Mouse (Mus musculus) neural tube, embryonic 13.5 days (tissue): ENCODE data around the gene Wdfy2. TPM values are rescaled to one million over a fixed set of nuclear protein-coding genes. Genes with fewer than 3 reads are reported as not detected.
A peak's percentile ranks its signal among the peaks of the same experiment; 100 is the strongest.

Source experiments
- ATAC-seq: fragments of 200-750 bp; cut with Nextera tagmentation; 2 replicates; pipeline ENCODE4 v1.8.0; 2017; ENCODE audit warnings: low read depth, mild to moderate bottlenecking, moderate TSS enrichment, moderate library complexity
- H3K27ac ChIP-seq: fragments of 300-500 bp; sonication (generic); replicated peaks from 2 replicates; pipeline ENCODE4 v1.5.1; 2015; ENCODE audit warnings: moderate library complexity, mild to moderate bottlenecking, inconsistent platforms
- H3K27me3 ChIP-seq: fragments of 300-500 bp; sonication (generic); 2 replicates; pipeline ENCODE4 v1.6.1; 2015; ENCODE audit warnings: mild to moderate bottlenecking, inconsistent platforms
- H3K36me3 ChIP-seq: fragments of 300-500 bp; sonication (generic); 2 replicates; pipeline ENCODE4 v1.6.1; 2015; ENCODE audit warnings: mild to moderate bottlenecking, inconsistent platforms
- H3K4me1 ChIP-seq: fragments of 300-500 bp; sonication (generic); replicated peaks from 2 replicates; pipeline ENCODE4 v1.6.1; 2015; ENCODE audit warnings: inconsistent platforms
- H3K4me2 ChIP-seq: fragments of 300-500 bp; sonication (generic); 2 replicates; pipeline ENCODE4 v1.6.1; 2015; ENCODE audit warnings: inconsistent platforms, mild to moderate bottlenecking, moderate library complexity
- H3K4me3 ChIP-seq: fragments of 300-500 bp; sonication (generic); 2 replicates; pipeline ENCODE4 v1.5.1; 2015; ENCODE audit warnings: mild to moderate bottlenecking, inconsistent platforms
- H3K9ac ChIP-seq: fragments of 300-500 bp; sonication (generic); 2 replicates; pipeline ENCODE4 v1.6.1; 2015; ENCODE audit warnings: moderate library complexity, mild to moderate bottlenecking, inconsistent platforms
- H3K9me3 ChIP-seq: fragments of 300-500 bp; sonication (generic); 2 replicates; pipeline ENCODE4 v1.6.1; 2016; ENCODE audit warnings: inconsistent platforms
- WGBS: fragments of 180-500 bp; shearing (Covaris S2); methylation state at CpG from one replicate; pipeline ENCODE4 v1.1.7; 2015; 5-methylcytosine and 5-hydroxymethylcytosine counted together
- polyA plus RNA-seq: library from polyadenylated mRNA; unstranded; fragments of >200 nt; fragmentation: Nextera tagmentation; extraction: Ambion mirVana; gene quantifications from 2 replicates; pipeline ENCODE4 v1.2.1, GENCODE M21; 2015

The Wdfy2 gene
- 8.4 and 8.7 TPM in 2 replicates for polyA plus RNA-seq

GRCm38 (mm10) chr14:62837641-62838252 is at the start of gene Wdfy2:
Gene Wdfy2 (plus strand): TSS chr14:62837678.
- H3K4me3 ChIP-seq: peak within 1 kb of the TSS; percentile 88

DNA sequence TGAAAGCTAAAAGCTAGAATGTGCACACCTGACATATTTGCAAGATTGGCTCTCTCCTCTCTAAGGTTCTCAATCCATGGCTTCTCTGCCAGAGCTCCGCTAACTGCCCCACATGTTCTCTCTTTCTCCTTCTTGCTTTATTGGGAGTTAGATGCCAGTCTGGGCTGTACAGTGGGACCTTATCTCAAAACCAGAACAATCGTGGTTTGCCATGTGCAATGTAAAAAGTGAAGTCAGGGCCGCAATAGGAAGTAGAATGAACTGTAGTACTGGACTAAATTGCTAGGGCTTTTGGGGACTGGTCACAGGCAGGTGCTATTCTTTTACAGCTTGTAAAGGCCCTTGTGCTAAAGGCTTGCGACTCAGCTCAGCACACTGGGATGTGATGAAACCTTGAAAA is 48.2 kb upstream of the Wdfy2 start:
- no peak overlapping the region for H3K27ac ChIP-seq
- 54% methylated on average over 4 of the region's 4 CpGs for WGBS
- no peaks in the 10 kb centered on the region for H3K4me1 ChIP-seq
- H3K4me2 ChIP-seq: no peak overlapping the region
- H3K36me3 ChIP-seq: no peaks in the 10 kb centered on the region
- H3K27me3 ChIP-seq: no peaks in the 10 kb centered on the region
- ATAC-seq: no peak
- H3K9ac ChIP-seq: no peak overlapping the region
- no peaks in the 10 kb centered on the region for H3K9me3 ChIP-seq
- no peak overlapping the region for H3K4me3 ChIP-seq

More at GRCm38 (mm10) chr14:62837641-62838252, at the start of gene Wdfy2:
- peak within 1 kb of the TSS; percentile 86 for H3K27ac ChIP-seq
- ATAC-seq: peak; percentile 62
- no peaks in the 10 kb centered on the region for H3K9me3 ChIP-seq
- under 1% methylated on average over 49 of the region's 49 CpGs for WGBS
- H3K27me3 ChIP-seq: no peaks in the 10 kb centered on the region
- H3K36me3 ChIP-seq: peaks cover 7% of the 10 kb centered on the region; the same call in 1 of the 2 replicates
- H3K4me2 ChIP-seq: peak within 1 kb of the TSS; percentile 69
- peak within 1 kb of the TSS; percentile 86 for H3K9ac ChIP-seq
- H3K4me1 ChIP-seq: peaks cover 37% of the 10 kb centered on the region

GRCm38 (mm10) chr14:62795719-62796118 is 41.8 kb upstream of the Wdfy2 start:
- Histone ChIP-seq H3K9me3 (no peaks in the 10 kb centered on the region), H3K4me3 (no peak overlapping the region), H3K4me1 (peaks cover 5% of the 10 kb centered on the region), H3K27me3 (no peaks in the 10 kb centered on the region), H3K9ac (no peak overlapping the region), H3K36me3 (no peaks in the 10 kb centered on the region), H3K27ac (no peak overlapping the region), H3K4me2 (no peak overlapping the region)
- 87% methylated on average over 7 of the region's 7 CpGs for WGBS
- ATAC-seq: no peak

DNA sequence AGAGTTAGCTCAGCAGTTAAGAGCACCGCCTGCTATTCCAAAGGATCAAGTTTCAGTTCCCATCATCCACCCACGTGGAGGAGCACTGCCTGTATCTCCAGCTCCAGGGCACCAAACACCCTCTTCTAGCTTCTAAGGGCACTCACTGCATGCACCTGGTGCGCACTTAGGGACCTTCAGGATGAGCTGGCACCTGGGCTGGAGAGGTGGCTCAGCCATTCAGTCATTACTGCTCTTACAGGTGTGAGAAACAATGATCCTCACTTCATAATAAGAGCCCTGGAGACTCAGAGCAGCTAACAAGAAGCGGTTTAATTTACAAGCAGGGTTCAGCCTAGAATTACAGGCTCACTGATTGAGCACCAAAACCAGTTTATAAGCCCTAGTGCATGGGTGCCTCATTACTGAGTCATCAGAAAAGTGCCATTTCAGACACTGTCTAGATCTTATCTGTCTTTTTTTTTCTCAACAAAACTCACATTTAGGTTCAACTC is 38.8 kb upstream of the Wdfy2 start:
- H3K36me3 ChIP-seq: no peaks in the 10 kb centered on the region
- no peak overlapping the region for H3K4me3 ChIP-seq
- peak overlapping the region; percentile 25; the same call in 1 of the 2 replicates for H3K4me2 ChIP-seq
- no peak overlapping the region for H3K27ac ChIP-seq
- H3K9ac ChIP-seq: no peak overlapping the region
- H3K9me3 ChIP-seq: no peaks in the 10 kb centered on the region
- H3K4me1 ChIP-seq: peaks cover 5% of the 10 kb centered on the region
- 1% methylated on average over 4 of the region's 4 CpGs for WGBS
- no peak for ATAC-seq
- H3K27me3 ChIP-seq: no peaks in the 10 kb centered on the region

DNA sequence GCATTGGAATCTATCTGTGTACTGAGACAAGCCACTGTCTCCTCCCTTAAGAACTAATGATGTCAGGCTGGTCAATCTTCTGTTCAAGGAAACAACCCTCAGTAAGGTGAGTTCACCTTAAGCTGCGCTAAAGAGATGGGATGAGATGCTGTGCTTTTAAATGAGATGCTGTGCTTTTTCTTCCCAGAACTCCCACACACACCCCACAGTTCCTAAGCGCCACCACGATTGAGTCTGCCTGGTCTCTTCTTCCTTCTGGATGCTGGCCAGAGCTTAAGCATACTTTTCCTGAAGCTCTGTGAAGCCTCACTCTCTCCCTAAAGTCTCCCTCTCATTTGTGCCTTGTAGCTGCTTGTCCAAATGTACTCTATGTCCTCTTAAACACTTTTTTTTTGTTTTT is 36.7 kb upstream of the Wdfy2 start:
- Histone ChIP-seq H3K27ac (no peak overlapping the region), H3K9ac (no peak overlapping the region), H3K9me3 (no peaks in the 10 kb centered on the region), H3K4me2 (no peak overlapping the region), H3K4me1 (peaks cover 5% of the 10 kb centered on the region), H3K4me3 (no peak overlapping the region), H3K36me3 (no peaks in the 10 kb centered on the region), H3K27me3 (no peaks in the 10 kb centered on the region)
- WGBS: 80% methylated on average over 3 of the region's 3 CpGs
- ATAC-seq: no peak

DNA sequence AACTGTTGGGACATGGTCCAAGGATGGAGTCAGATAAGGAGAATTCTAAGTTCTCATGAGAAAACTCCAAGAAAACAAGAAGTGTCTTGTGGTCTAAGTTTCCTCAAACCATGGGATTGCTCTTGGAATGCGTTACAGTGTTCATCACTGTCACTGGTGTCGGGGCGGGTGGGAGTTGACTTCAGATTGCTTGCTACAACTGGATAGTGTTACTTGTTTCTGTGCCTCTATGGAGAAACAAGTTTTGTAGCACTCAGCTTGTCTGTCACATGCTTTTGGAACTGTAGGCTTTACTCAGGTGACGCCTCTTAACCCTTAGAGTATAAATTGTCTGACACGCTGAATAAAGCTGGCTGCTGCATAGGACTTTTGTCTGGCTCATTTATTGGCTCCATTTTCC is 34.3 kb upstream of the Wdfy2 start:
- ATAC-seq: no peak
- no peaks in the 10 kb centered on the region for H3K27me3 ChIP-seq
- no peak overlapping the region for H3K4me3 ChIP-seq
- no peak overlapping the region for H3K4me2 ChIP-seq
- H3K36me3 ChIP-seq: no peaks in the 10 kb centered on the region
- WGBS: 46% methylated on average over 5 of the region's 5 CpGs
- no peaks in the 10 kb centered on the region for H3K9me3 ChIP-seq
- no peak overlapping the region for H3K27ac ChIP-seq
- H3K9ac ChIP-seq: no peak overlapping the region
- peaks cover 5% of the 10 kb centered on the region for H3K4me1 ChIP-seq

DNA sequence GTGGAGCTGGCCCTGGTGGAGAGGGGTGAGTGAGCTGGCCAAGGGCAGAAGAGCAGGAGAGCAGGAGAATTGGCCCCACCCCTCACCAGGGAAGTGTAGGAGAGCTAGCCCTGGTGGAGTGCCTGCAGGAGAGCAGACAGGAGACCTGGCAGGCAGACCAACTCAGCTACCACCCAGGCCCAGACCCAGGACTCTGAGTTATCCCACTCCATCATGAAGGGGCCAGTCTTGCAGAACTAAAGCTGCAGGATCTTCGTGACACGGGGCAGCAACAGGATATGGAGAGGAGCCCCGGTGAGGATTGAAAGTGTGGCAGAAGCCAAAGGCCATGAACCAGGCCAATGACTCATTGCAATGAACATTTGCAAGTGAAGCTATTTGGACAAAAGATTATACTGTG is 30.6 kb upstream of the Wdfy2 start:
- ATAC-seq: no peak

GRCm38 (mm10) chr14:62808661-62809523 is 28.6 kb upstream of the Wdfy2 start:
- no peaks in the 10 kb centered on the region for H3K36me3 ChIP-seq
- H3K27me3 ChIP-seq: no peaks in the 10 kb centered on the region
- WGBS: 68% methylated on average over 7 of the region's 7 CpGs
- ATAC-seq: no peak
- no peak overlapping the region for H3K4me2 ChIP-seq
- no peaks in the 10 kb centered on the region for H3K4me1 ChIP-seq
- no peaks in the 10 kb centered on the region for H3K9me3 ChIP-seq
- H3K27ac ChIP-seq: no peak overlapping the region
- H3K4me3 ChIP-seq: no peak overlapping the region
- H3K9ac ChIP-seq: no peak overlapping the region

More for the DNA sequence above, 30.6 kb upstream of the Wdfy2 start:
- Histone ChIP-seq H3K27ac (no peak overlapping the region), H3K9ac (no peak overlapping the region), H3K4me3 (no peak overlapping the region), H3K4me2 (no peak overlapping the region), H3K9me3 (no peaks in the 10 kb centered on the region), H3K27me3 (no peaks in the 10 kb centered on the region), H3K36me3 (no peaks in the 10 kb centered on the region), H3K4me1 (no peaks in the 10 kb centered on the region)
- 78% methylated on average over 3 of the region's 3 CpGs for WGBS

DNA sequence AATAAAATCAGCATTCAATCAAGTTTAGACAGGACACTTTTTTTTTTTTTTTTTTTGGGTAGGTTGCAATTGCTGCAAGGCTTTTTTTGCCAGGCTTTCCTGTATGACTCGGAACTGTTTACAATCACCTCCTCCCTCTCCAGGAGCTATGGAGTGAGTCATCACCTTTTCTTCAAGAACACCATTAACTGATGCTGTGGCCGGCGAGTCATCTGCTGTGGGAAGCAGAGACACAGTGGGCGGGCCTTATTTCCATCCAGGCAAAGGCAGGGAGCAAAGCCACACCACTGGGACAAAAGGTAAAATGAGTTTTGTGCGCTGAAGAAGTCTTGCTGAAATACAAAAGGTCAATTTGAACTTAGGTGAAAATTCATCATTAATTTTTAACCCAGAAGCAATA is 24.7 kb upstream of the Wdfy2 start:
- Histone ChIP-seq H3K9me3 (no peaks in the 10 kb centered on the region), H3K36me3 (no peaks in the 10 kb centered on the region), H3K4me2 (no peak overlapping the region), H3K4me1 (no peaks in the 10 kb centered on the region), H3K27me3 (no peaks in the 10 kb centered on the region), H3K4me3 (no peak overlapping the region), H3K9ac (no peak overlapping the region), H3K27ac (no peak overlapping the region)
- WGBS: 54% methylated on average over 5 of the region's 5 CpGs
- ATAC-seq: no peak

DNA sequence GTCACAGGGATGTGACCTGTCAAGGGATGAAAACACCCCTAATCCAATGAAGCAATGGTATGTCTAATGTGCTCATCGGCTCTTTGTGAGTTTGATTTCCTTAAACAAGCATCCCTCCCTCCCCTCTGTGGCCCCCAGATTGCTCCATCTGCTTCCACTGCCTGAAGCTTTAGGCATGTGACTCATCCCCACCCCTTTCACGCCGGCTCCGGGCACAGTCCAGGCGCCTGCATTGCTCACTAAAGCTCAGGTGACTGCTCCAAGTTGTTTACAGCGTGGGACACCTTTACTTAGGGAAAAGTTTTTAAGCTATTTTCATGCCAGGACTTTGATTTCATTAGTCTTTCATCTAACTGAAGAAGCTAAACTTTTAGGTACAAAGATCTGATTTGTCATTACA is 22.9 kb upstream of the Wdfy2 start:
- H3K4me3 ChIP-seq: no peak overlapping the region
- H3K4me1 ChIP-seq: no peaks in the 10 kb centered on the region
- H3K9ac ChIP-seq: no peak overlapping the region
- no peaks in the 10 kb centered on the region for H3K36me3 ChIP-seq
- no peak overlapping the region for H3K27ac ChIP-seq
- no peak for ATAC-seq
- no peaks in the 10 kb centered on the region for H3K27me3 ChIP-seq
- WGBS: 73% methylated on average over 6 of the region's 6 CpGs
- no peak overlapping the region for H3K4me2 ChIP-seq
- no peaks in the 10 kb centered on the region for H3K9me3 ChIP-seq

GRCm38 (mm10) chr14:62816827-62817226 is 20.7 kb upstream of the Wdfy2 start:
- no peaks in the 10 kb centered on the region for H3K4me1 ChIP-seq
- no peak overlapping the region for H3K27ac ChIP-seq
- no peak for ATAC-seq
- 88% methylated on average over 4 of the region's 4 CpGs for WGBS
- H3K27me3 ChIP-seq: no peaks in the 10 kb centered on the region
- H3K4me3 ChIP-seq: no peak overlapping the region
- H3K9ac ChIP-seq: no peak overlapping the region
- no peaks in the 10 kb centered on the region for H3K36me3 ChIP-seq
- H3K4me2 ChIP-seq: no peak overlapping the region
- no peaks in the 10 kb centered on the region for H3K9me3 ChIP-seq

DNA sequence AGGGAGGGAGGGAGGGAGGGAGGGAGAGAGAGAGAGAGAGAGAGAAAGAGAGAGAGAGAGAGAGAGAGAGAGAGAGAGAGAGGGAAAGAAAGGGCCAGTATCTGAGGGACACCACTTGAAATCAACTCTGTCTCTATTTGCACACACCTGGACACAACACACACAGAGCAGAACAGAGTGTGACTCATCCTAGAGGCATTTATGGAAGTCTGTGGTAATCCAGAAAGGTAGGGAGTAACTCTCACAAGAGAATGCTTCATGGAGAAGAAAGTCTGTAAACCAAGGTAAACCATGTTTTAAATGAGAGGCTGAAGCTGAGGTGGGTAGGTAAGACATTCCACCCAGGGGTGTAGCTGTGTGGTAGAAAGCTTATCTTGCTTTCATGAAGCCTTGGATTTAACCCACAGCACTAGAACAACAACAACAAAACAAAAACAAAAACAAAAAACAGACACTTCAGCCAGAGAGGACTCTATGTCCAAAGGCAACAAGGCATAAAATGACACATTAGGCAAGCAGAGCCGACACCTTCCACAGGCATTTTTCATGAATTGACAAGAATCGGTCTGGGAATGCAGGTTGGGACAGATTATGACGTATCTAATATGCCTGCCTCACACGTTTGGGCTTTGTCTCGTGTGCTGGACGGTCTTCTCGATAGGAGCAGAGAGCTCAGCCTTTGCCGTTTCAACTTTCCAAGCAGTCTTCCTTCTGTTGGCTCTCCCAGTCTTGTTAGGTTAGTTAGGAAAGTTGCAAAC is 11.7 kb upstream of the Wdfy2 start:
- Histone ChIP-seq H3K9ac (no peak overlapping the region), H3K9me3 (no peaks in the 10 kb centered on the region), H3K4me2 (no peak overlapping the region), H3K27me3 (no peaks in the 10 kb centered on the region), H3K36me3 (no peaks in the 10 kb centered on the region), H3K27ac (no peak overlapping the region), H3K4me1 (no peaks in the 10 kb centered on the region), H3K4me3 (no peak overlapping the region)
- WGBS: 92% methylated on average over 8 of the region's 8 CpGs
- ATAC-seq: no peak
